Mouse (Mus musculus): Measurements from ENCODE around the gene Stx11. TPM values are rescaled to one million over a fixed set of nuclear protein-coding genes. Genes with fewer than 3 reads are reported as not detected.

Stx11 gene
- polyA plus RNA-seq, 1 experiment from 2014 or later: 12.5 TPM

DNA sequence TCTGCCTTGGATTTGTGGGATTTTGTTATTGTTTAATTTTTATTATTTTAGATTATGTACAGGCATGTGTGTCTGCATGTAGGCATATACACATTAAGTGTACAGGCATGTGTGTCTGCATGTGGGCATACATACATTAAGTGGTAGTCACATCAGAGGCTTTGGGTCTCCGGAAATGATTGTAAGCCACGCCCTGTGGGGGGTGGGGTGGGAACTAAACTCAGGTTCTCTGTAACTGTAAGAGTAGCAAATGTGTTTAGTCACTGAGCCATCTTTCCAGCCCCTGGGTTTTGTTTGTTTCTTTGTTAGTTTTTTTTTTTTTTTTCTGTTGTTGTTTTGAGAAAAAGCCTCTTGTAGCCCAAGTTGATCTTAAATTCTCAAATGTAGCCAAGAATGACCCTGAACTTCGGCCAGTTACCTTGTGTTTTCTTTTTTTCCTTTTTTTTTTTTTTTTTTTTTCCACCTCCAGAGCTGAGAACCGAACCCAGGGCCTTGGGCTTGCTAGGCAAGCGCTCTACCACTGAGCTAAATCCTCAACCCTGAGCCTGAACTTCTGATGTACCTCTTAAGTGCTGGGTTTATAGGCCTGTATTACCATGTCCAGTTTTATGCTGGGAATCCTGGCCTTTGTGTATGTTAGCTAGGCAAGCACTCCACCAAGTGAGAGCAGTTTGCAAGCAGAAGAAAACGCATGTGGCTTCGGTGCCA lies 34.8 kb downstream of the Stx11 start:
- Histone ChIP-seq H3K9me3 (replicated peaks) (no peaks in the 10 kb centered on the region), H3K27me3 (no peaks in the 10 kb centered on the region), H3K4me3 (replicated peaks) (no peak overlapping the region), H3K36me3 (no peaks in the 10 kb centered on the region), H3K4me2 (no peak overlapping the region), H3K27ac (no peak overlapping the region), H3K9ac (no peak overlapping the region), H3K4me1 (replicated peaks) (peaks cover 14% of the 10 kb centered on the region)
- ATAC-seq (ENCODE audit: low read depth): no peak
- DNase-seq: no peak
- 51% methylated on average over 7 of the region's 7 CpGs for WGBS (ENCODE audit: insufficient replicate concordance)

DNA sequence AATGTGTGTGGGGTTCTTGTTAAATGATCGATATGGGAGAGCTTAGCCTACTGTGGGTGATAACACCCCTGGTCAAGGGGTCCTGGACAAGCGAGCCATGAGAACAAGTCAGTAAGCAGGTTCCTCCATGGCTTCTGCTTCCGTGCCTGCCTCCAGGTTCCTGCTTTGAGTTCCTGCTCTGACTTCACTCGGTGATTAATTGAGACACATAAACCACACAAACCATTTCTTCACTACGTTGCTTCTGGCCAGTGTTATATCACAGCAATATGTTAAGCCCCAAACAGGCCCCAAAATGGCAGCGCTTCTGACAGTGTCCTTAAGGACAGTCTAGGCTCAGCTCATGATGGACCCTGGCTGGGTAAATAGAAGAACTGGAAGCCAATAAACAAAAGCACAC lies 35.9 kb downstream of the Stx11 start:
- peaks cover 21% of the 10 kb centered on the region for H3K4me1 ChIP-seq (replicated peaks)
- WGBS (ENCODE audit: insufficient replicate concordance): 53% methylated on average over 6 of the region's 6 CpGs
- H3K9me3 ChIP-seq (replicated peaks): no peaks in the 10 kb centered on the region
- H3K4me2 ChIP-seq: no peak overlapping the region
- no peak for ATAC-seq (ENCODE audit: low read depth)
- H3K27me3 ChIP-seq: no peaks in the 10 kb centered on the region
- DNase-seq: no peak
- no peak overlapping the region for H3K4me3 ChIP-seq (replicated peaks)
- no peak overlapping the region for H3K27ac ChIP-seq
- H3K36me3 ChIP-seq: no peaks in the 10 kb centered on the region
- no peak overlapping the region for H3K9ac ChIP-seq

DNA sequence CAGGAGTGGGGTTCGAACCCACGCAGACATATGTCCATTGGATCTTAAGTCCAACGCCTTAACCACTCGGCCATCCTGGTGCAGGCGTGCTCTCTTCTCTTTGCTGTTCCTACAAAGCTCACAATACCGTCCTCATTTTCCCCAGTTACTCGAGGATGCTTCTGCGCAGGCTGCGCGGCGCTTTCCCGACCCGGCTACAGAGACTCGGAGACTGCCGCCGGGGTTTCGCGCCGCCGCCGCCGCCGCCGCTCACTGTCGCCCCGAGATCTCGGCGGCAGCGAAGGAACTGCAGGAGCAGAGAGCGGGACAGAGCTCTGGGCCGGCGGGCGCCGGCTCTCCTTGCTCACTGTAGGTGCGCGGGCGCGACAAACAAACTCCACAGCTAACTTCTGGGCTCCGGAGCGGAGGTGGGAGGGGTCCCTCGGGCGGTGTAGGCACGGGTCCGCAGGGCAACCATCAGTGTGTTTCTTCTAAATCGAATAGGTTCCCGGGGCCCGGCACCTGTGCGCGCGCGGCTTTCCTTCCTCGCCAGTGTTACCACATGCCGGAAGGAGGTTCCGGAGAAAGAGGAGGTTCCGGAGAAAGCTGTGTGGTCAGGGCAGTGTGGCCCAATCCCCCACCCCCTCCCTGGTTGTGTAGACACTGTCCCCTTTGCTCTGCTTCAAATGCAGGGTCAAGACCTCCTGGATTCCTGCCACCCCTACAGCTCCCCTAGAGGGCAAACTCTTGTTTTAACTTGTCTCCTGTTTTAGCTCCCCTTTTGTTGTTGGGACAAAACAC lies 41.3 kb downstream of the Stx11 start:
- ATAC-seq (ENCODE audit: low read depth): peak; percentile 86
- Histone ChIP-seq H3K36me3 (no peaks in the 10 kb centered on the region), H3K9me3 (replicated peaks) (no peaks in the 10 kb centered on the region), H3K27me3 (no peaks in the 10 kb centered on the region), H3K4me3 (replicated peaks) (peak overlapping the region; percentile 82), H3K4me1 (replicated peaks) (peaks cover 23% of the 10 kb centered on the region), H3K9ac (peak overlapping the region; percentile 84), H3K4me2 (peak overlapping the region; percentile 78), H3K27ac (peak overlapping the region; percentile 82)
- DNase-seq: peak; percentile 88
- under 1% methylated on average over 55 of the region's 55 CpGs for WGBS (ENCODE audit: insufficient replicate concordance)

DNA sequence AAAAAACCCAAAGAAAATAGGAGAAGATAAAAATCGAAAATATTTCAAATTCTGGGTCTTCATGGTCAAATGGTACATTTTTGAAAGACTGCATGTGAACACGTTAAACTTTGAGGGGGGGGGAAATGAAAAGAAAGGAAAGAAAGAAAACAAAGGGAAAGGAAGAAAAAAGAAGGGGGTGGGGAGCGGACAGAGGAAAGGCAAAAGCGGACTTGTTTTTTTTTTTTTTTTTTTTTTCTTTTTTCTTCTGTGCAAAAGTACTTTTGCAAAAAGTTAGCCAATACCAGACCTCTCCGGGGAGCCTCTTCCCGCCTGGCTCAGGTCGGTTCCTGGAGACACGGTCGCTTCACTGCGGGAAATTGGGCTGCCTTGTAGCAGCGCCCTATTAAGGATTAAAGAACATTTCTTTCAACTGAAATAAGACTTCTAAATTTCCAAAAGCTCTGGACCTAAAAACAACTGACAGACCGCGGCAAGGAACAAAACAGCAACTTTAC lies 42.0 kb downstream of the Stx11 start:
- Histone ChIP-seq H3K27ac (peak overlapping the region; percentile 82), H3K36me3 (no peaks in the 10 kb centered on the region), H3K4me2 (peak overlapping the region; percentile 78), H3K9ac (peak overlapping the region; percentile 84), H3K9me3 (replicated peaks) (no peaks in the 10 kb centered on the region), H3K4me1 (replicated peaks) (peaks cover 23% of the 10 kb centered on the region), H3K4me3 (replicated peaks) (peak overlapping the region; percentile 82), H3K27me3 (no peaks in the 10 kb centered on the region)
- DNase-seq (no peak), ATAC-seq (ENCODE audit: low read depth) (peak; percentile 22; the same call in 1 of the 2 replicates)
- WGBS (ENCODE audit: insufficient replicate concordance): 1% methylated on average over 13 of the region's 13 CpGs

DNA sequence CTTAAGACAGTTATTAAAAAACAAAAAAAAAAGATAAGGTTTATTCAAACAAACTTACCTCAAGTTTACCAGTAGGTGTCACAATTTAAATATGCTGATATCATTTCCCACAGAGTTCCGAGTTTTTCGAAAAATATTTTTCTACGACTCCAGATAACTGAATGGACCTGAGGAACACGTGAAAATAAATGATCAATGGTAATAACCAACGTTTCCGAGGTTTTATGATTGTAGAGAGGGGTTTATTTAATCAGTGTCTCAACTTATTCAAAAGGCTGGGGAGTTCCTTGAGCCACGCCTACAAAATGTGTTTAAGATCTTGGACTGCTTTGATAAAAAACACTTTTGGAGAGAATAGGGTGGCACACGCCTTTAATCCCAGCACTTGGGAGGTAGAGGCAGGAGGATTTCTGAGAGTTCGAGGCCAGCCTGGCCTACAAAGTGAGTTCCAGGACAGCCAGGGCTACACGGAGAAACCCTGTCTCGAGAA lies 42.5 kb downstream of the Stx11 start:
- H3K27ac ChIP-seq: no peak overlapping the region
- H3K9me3 ChIP-seq (replicated peaks): no peaks in the 10 kb centered on the region
- peaks cover 23% of the 10 kb centered on the region for H3K4me1 ChIP-seq (replicated peaks)
- H3K4me3 ChIP-seq (replicated peaks): peak overlapping the region; percentile 82
- no peaks in the 10 kb centered on the region for H3K36me3 ChIP-seq
- H3K9ac ChIP-seq: peak overlapping the region; percentile 84; the same call in 1 of the 2 replicates
- H3K4me2 ChIP-seq: peak overlapping the region; percentile 78
- WGBS (ENCODE audit: insufficient replicate concordance): 13% methylated on average over 11 of the region's 11 CpGs
- ATAC-seq (ENCODE audit: low read depth) (no peak), DNase-seq (peak; percentile 48)
- no peaks in the 10 kb centered on the region for H3K27me3 ChIP-seq

DNA sequence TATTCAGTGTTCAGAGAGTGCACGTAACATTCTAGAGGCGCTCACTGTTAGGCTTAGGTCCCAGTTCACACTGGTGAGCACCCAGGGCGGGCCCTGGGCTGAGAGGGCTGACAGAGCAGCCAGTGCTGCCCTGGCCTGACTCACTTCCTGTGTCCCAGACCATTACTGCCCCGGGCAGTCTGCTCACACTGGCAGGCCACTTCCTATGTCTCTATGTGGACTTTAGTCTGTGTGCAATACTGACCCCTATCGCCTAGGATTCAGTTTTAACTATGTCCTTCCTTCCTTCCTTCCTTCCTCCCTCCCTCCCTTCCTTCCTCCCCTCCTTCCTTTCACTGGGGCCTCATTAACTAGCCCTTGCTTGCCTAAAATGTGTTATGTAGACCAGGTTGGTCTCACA lies 44.8 kb downstream of the Stx11 start:
- peaks cover 23% of the 10 kb centered on the region for H3K4me1 ChIP-seq (replicated peaks)
- H3K27me3 ChIP-seq: no peaks in the 10 kb centered on the region
- no peaks in the 10 kb centered on the region for H3K36me3 ChIP-seq
- no peak overlapping the region for H3K4me3 ChIP-seq (replicated peaks)
- no peak overlapping the region for H3K27ac ChIP-seq
- DNase-seq (no peak), ATAC-seq (ENCODE audit: low read depth) (0 out of 2 replicates have a peak, but pooled peaks have one; percentile 9)
- H3K4me2 ChIP-seq: no peak overlapping the region
- no peak overlapping the region for H3K9ac ChIP-seq
- WGBS (ENCODE audit: insufficient replicate concordance): 45% methylated on average over 5 of the region's 5 CpGs
- H3K9me3 ChIP-seq (replicated peaks): no peaks in the 10 kb centered on the region

DNA sequence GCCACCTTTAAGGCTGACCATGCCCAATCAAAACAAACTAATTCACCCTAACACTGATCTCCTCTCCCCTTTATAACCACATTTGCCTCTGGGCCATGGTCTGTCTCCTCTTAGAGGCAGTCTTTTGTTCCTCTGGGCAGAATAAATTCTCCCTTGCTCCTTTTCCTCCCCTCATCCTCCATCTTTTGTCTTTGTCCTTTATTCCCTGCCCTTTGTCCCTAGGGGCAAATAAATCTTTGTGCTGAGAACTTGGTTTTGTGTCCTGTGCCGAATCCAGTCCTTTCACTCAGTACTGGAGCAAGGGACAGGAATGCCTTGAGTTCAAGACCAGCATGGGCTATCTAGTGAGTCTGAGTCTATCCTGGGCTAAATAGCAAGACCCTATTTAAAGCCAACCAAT lies 46.5 kb downstream of the Stx11 start:
- no peak overlapping the region for H3K4me3 ChIP-seq (replicated peaks)
- H3K27me3 ChIP-seq: no peaks in the 10 kb centered on the region
- H3K9me3 ChIP-seq (replicated peaks): no peaks in the 10 kb centered on the region
- no peak overlapping the region for H3K4me2 ChIP-seq
- DNase-seq (no peak), ATAC-seq (ENCODE audit: low read depth) (no peak)
- no peak overlapping the region for H3K9ac ChIP-seq
- no peak overlapping the region for H3K27ac ChIP-seq
- H3K36me3 ChIP-seq: no peaks in the 10 kb centered on the region
- 79% methylated on average over 1 of the region's 1 CpGs for WGBS (ENCODE audit: insufficient replicate concordance)
- H3K4me1 ChIP-seq (replicated peaks): peaks cover 15% of the 10 kb centered on the region

DNA sequence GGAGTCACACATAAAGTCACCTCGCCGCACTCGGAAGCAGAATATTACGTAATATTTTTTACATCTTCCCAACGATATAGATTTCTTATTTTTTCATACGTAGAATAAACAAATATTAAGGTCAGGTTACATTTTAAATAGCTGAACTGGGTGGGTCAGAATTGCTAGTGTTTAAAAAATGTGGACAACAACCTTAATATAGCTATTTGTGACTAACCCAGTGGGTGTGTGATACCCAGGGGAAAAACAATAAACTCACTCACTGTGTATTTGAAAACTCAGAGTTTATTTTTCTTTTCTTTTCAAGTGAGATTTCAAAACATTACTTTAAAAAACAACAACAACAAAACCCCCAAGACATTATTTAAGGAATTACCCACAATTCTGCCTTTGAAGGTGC lies 47.7 kb downstream of the Stx11 start:
- DNase-seq (no peak), ATAC-seq (ENCODE audit: low read depth) (no peak)
- Histone ChIP-seq H3K27ac (no peak overlapping the region), H3K9me3 (replicated peaks) (no peaks in the 10 kb centered on the region), H3K4me1 (replicated peaks) (peaks cover 11% of the 10 kb centered on the region; the same call in 1 of the 2 replicates), H3K4me3 (replicated peaks) (no peak overlapping the region), H3K36me3 (no peaks in the 10 kb centered on the region), H3K4me2 (no peak overlapping the region), H3K27me3 (no peaks in the 10 kb centered on the region), H3K9ac (no peak overlapping the region)
- 80% methylated on average over 6 of the region's 6 CpGs for WGBS (ENCODE audit: insufficient replicate concordance)

DNA sequence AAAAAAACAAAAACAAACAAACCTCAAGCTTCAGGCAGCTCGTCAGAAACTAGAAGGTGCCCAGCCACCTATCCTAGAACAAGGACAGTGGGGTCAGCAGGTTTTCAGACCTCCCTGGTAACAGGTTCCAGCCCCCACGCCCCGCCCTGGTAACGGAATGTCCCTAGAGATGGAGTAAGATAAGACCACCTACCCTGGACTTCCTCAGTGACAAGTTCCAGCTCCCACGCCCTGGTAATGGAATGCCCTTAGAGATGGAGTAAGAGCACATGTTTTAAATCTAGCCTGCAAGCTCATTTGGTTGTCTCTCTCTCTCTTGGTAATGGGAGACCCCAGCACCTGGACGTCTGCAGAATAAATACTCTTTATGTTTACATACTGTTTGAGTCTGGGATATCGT lies 48.3 kb downstream of the Stx11 start:
- 61% methylated on average over 7 of the region's 7 CpGs for WGBS (ENCODE audit: insufficient replicate concordance)
- no peak overlapping the region for H3K9ac ChIP-seq
- no peaks in the 10 kb centered on the region for H3K27me3 ChIP-seq
- H3K36me3 ChIP-seq: no peaks in the 10 kb centered on the region
- DNase-seq (no peak), ATAC-seq (ENCODE audit: low read depth) (no peak)
- peaks cover 7% of the 10 kb centered on the region; the same call in 1 of the 2 replicates for H3K4me1 ChIP-seq (replicated peaks)
- H3K4me3 ChIP-seq (replicated peaks): no peak overlapping the region
- H3K9me3 ChIP-seq (replicated peaks): no peaks in the 10 kb centered on the region
- no peak overlapping the region for H3K4me2 ChIP-seq
- no peak overlapping the region for H3K27ac ChIP-seq

DNA sequence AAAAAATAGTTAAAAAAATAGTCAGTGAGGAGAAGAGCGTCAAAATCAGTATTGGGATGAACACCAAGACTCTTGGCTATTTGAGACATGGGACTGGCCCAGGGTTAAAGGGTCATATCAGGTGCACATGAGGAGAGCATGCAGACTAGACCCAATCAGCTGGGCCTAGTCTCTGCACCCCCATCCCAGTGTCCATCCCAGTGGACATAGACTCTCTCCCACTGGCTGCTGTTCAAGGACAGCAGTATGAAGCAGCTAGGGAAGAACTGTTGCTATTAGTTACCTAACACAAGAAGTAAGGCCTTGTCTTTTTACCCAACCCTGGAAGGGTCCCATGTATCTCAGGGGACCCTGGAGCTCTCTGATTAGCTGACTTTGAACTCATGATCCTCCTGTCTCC lies 49.9 kb downstream of the Stx11 start:
- no peaks in the 10 kb centered on the region for H3K36me3 ChIP-seq
- ATAC-seq (ENCODE audit: low read depth) (no peak), DNase-seq (no peak)
- no peaks in the 10 kb centered on the region for H3K27me3 ChIP-seq
- H3K27ac ChIP-seq: no peak overlapping the region
- H3K4me3 ChIP-seq (replicated peaks): no peak overlapping the region
- whole genome bisulfite sequencing (ENCODE audit: insufficient replicate concordance): 79% methylated on average over 1 of the region's 1 CpGs
- no peak overlapping the region for H3K9ac ChIP-seq
- H3K4me2 ChIP-seq: no peak overlapping the region
- no peaks in the 10 kb centered on the region for H3K9me3 ChIP-seq (replicated peaks)
- peaks cover 5% of the 10 kb centered on the region; the same call in 1 of the 2 replicates for H3K4me1 ChIP-seq (replicated peaks)

DNA sequence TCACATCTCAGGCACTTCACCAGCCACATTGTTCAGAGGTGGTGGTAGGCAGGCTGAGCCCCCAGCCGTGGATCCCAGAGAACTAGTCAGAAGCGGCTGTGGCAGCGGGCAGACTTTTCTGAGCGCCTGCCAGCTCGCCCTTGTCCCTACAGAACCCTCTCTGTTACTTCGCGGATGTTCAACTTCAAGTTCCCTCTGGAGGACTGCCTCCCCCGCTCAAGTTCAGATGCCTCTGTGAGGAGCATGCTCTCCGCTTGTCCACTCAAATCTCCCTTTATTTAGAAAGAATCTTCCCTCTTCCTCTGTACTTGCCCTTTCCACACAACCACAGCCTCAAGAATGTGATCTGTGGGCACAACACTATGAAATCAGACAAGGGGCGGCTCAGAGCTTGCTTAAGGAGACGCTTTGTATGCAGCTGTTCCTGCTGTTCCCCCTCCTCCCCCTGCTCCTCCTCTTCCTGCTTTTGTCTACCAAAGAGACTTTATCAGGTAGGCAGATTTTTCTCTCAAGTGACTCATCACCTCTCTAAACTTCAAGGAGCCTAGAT lies 52.0 kb downstream of the Stx11 start:
- WGBS (ENCODE audit: insufficient replicate concordance): 29% methylated on average over 11 of the region's 11 CpGs
- H3K4me2 ChIP-seq: no peak overlapping the region; the same call in 1 of the 2 replicates
- no peaks in the 10 kb centered on the region for H3K27me3 ChIP-seq
- no peak overlapping the region for H3K9ac ChIP-seq
- no peaks in the 10 kb centered on the region for H3K9me3 ChIP-seq (replicated peaks)
- H3K4me3 ChIP-seq (replicated peaks): no peak overlapping the region
- no peak for DNase-seq
- H3K27ac ChIP-seq: no peak overlapping the region
- H3K4me1 ChIP-seq (replicated peaks): peaks cover 3% of the 10 kb centered on the region; the same call in 1 of the 2 replicates
- no peaks in the 10 kb centered on the region for H3K36me3 ChIP-seq
- ATAC-seq (ENCODE audit: low read depth): no peak
